Mouse (Mus musculus) liver, embryonic 14.5 days (tissue): ENCODE data around the gene Gm21497. TPM values are rescaled to one million over a fixed set of nuclear protein-coding genes. Genes with fewer than 3 reads are reported as not detected.
"Not testable (repeated sequence)": the region's sequence is repeated elsewhere in the genome, so short reads cannot be mapped to it uniquely, and the experiment has no call there.

Source experiments
- ATAC-seq: fragments of 200-750 bp; cut with Nextera tagmentation; 2 replicates; pipeline ENCODE4 v1.8.0; 2017; ENCODE audit warnings: moderate number of reproducible peaks, mild to moderate bottlenecking, moderate library complexity; ENCODE audit not compliant: insufficient read depth
- DNase-seq, 3 experiments: peaks; one replicate each; pipeline ENCODE4 v3.0.0-alpha.2; 2012 to 2013; ENCODE audit warnings: low read depth in 3 of 3, low spot score in 3 of 3
- H3K27ac ChIP-seq: fragments of 300-500 bp; sonication (generic); 2 replicates; pipeline ENCODE4 v1.5.1; 2014; ENCODE audit warnings: moderate library complexity, mild to moderate bottlenecking, control low read depth, inconsistent platforms
- H3K27me3 ChIP-seq: fragments of 300-500 bp; sonication (generic); 2 replicates; pipeline ENCODE4 v1.6.1; 2014; ENCODE audit warnings: mild to moderate bottlenecking, low read length, moderate library complexity; ENCODE audit not compliant: control insufficient read depth, insufficient read depth
- H3K36me3 ChIP-seq: fragments of 300-500 bp; sonication (generic); replicated peaks from 2 replicates; pipeline ENCODE4 v1.6.1; 2014; ENCODE audit warnings: low read depth; ENCODE audit not compliant: control insufficient read depth, insufficient read depth
- H3K4me1 ChIP-seq, 2 experiments: fragments of 200-500 bp in 1 of 2; fragments of 300-500 bp in 1 of 2; sonication (generic) in 1 of 2; replicated peaks; 2 replicates each; pipeline ENCODE4 v1.6.1; 2012 to 2014; ENCODE audit warnings: antibody characterized with exemption in 1 of 2, inconsistent platforms in 1 of 2, low read length in 1 of 2; ENCODE audit not compliant: control insufficient read depth in 2 of 2, insufficient read depth in 2 of 2
- H3K4me2 ChIP-seq: fragments of 300-500 bp; sonication (generic); 2 replicates; pipeline ENCODE4 v1.6.1; 2014; ENCODE audit warnings: low read depth, mild to moderate bottlenecking, control low read depth, moderate library complexity
- H3K4me3 ChIP-seq, 2 experiments: fragments of 200-500 bp in 1 of 2; fragments of 300-500 bp in 1 of 2; sonication (generic) in 1 of 2; 2 replicates each; pipeline ENCODE4 v1.5.1; 2012 to 2014; ENCODE audit warnings: low read depth in 2 of 2, low read length in 2 of 2, mild to moderate bottlenecking in 2 of 2, control low read depth in 1 of 2, inconsistent platforms in 1 of 2, moderate library complexity in 1 of 2; ENCODE audit not compliant: insufficient read depth in 1 of 2
- H3K9ac ChIP-seq: fragments of 300-500 bp; sonication (generic); replicated peaks from 2 replicates; pipeline ENCODE4 v1.6.1; 2014; ENCODE audit warnings: mild to moderate bottlenecking, control low read depth, moderate library complexity
- H3K9me3 ChIP-seq: fragments of 300-500 bp; sonication (generic); 2 replicates; pipeline ENCODE4 v1.6.1; 2016; ENCODE audit warnings: low read length, mixed read lengths; ENCODE audit not compliant: control insufficient read depth
- whole genome bisulfite sequencing: fragments of 180-500 bp; shearing (Covaris S2); extraction: QIAGEN DNeasy Blood & Tissue Kit; methylation state at CpG from one replicate; pipeline ENCODE4 v1.1.7; 2014; ENCODE audit not compliant: insufficient replicate concordance; 5-methylcytosine and 5-hydroxymethylcytosine counted together
- polyA plus RNA-seq, 2 experiments: library from polyadenylated mRNA; depleted of rRNA in 1 of 2; stranded (reverse) in 1 of 2; unstranded in 1 of 2; fragments of >200 nt; fragmentation: Nextera tagmentation in 1 of 2; extraction: Ambion mirVana in 1 of 2; gene quantifications; 2 replicates each; pipeline versions ENCODE4 v1.2.1 to v1.2.3; 2012 to 2014

Gene Gm21497
- polyA plus RNA-seq (2012; rRNA removed) (not detected in 2 replicates), polyA plus RNA-seq (2014; fragmentation: Nextera tagmentation; extraction: Ambion mirVana) (not detected in 2 replicates)

- not testable (repeated sequence) for ATAC-seq
- no CpG with 5 or more reads among the region's 5 CpGs for WGBS
Observed at GRCm38 (mm10) chrY:61646446-61646845, at the start of gene Gm21497. Gene Gm21497 (plus strand): TSS chrY:61646746.

More at GRCm38 (mm10) chrY:61646446-61646845, at the start of gene Gm21497:
- not testable (repeated sequence) for DNase-seq, H3K36me3 ChIP-seq, H3K4me3 ChIP-seq, H3K4me2 ChIP-seq, H3K27me3 ChIP-seq, H3K4me1 ChIP-seq, H3K9ac ChIP-seq, H3K9me3 ChIP-seq, H3K27ac ChIP-seq
